Mouse (Mus musculus) limb, embryonic 14.5 days (tissue): Measurements from ENCODE around the gene Cpeb3. TPM values are rescaled to one million over a fixed set of nuclear protein-coding genes. Genes with fewer than 3 reads are reported as not detected.

Experiments
- ATAC-seq: fragments of 200-750 bp; cut with Nextera tagmentation; 2 replicates; pipeline ENCODE4 v1.8.0; 2017; ENCODE audit warnings: low read depth, moderate number of reproducible peaks, moderate TSS enrichment; ENCODE audit not compliant: low FRiP score
- DNase-seq: peaks from one replicate; pipeline ENCODE4 v3.0.0-alpha.2; 2015; ENCODE audit warnings: low spot score
- H3K27ac ChIP-seq: fragments of 300-500 bp; sonication (generic); replicated peaks from 2 replicates; pipeline ENCODE4 v1.5.1; 2014; ENCODE audit warnings: low read depth, mild to moderate bottlenecking, low read length, moderate library complexity, mixed read lengths
- H3K27me3 ChIP-seq: fragments of 300-500 bp; sonication (generic); 2 replicates; pipeline ENCODE4 v1.6.1; 2014; ENCODE audit warnings: low read length, mixed read lengths; ENCODE audit not compliant: control insufficient read depth, insufficient read depth
- H3K36me3 ChIP-seq: fragments of 300-500 bp; sonication (generic); 2 replicates; pipeline ENCODE4 v1.6.1; 2014; ENCODE audit warnings: mild to moderate bottlenecking, low read length, moderate library complexity, mixed read lengths; ENCODE audit not compliant: control insufficient read depth, insufficient read depth
- H3K4me1 ChIP-seq: fragments of 300-500 bp; sonication (generic); 2 replicates; pipeline ENCODE4 v1.6.1; 2014; ENCODE audit warnings: antibody characterized with exemption, low read length, mixed read lengths; ENCODE audit not compliant: control insufficient read depth, insufficient read depth
- H3K4me2 ChIP-seq: fragments of 300-500 bp; sonication (generic); replicated peaks from 2 replicates; pipeline ENCODE4 v1.6.1; 2014; ENCODE audit warnings: low read depth, mild to moderate bottlenecking, low read length, moderate library complexity; ENCODE audit not compliant: severe bottlenecking
- H3K4me3 ChIP-seq: fragments of 300-500 bp; sonication (generic); replicated peaks from 2 replicates; pipeline ENCODE4 v1.5.1; 2014; ENCODE audit warnings: low read length
- H3K9ac ChIP-seq: fragments of 300-500 bp; sonication (generic); 2 replicates; pipeline ENCODE4 v1.6.1; 2014; ENCODE audit warnings: mild to moderate bottlenecking, low read depth, low read length, moderate library complexity; ENCODE audit not compliant: severe bottlenecking
- H3K9me3 ChIP-seq: fragments of 300-500 bp; sonication (generic); 2 replicates; pipeline ENCODE4 v1.6.1; 2016; ENCODE audit warnings: low read length; ENCODE audit not compliant: control insufficient read depth
- POLR2A ChIP-seq: fragments of 200-500 bp; IDR thresholded peaks from 2 replicates; pipeline ENCODE4 v1.8.0; 2012; ENCODE audit warnings: inconsistent platforms, mild to moderate bottlenecking, moderate library complexity, borderline replicate concordance; ENCODE audit not compliant: insufficient read depth, insufficient read length; ENCODE audit errors: extremely low read depth
- WGBS: fragments of 180-500 bp; shearing (Covaris S2); extraction: QIAGEN DNeasy Blood & Tissue Kit; methylation state at CpG from one replicate; pipeline ENCODE4 v1.1.7; 2014; 5-methylcytosine and 5-hydroxymethylcytosine counted together
- polyA plus RNA-seq, 2 experiments: library from polyadenylated mRNA; depleted of rRNA in 1 of 2; stranded (reverse) in 1 of 2; unstranded in 1 of 2; fragments of >200 nt; fragmentation: Nextera tagmentation in 1 of 2; extraction: Ambion mirVana in 1 of 2; gene quantifications; 2 replicates each; pipeline versions ENCODE4 v1.2.1 to v1.2.3; 2012 to 2014

The Cpeb3 gene
- polyA plus RNA-seq, 2 experiments, result 1.4 to 1.6 TPM

DNA sequence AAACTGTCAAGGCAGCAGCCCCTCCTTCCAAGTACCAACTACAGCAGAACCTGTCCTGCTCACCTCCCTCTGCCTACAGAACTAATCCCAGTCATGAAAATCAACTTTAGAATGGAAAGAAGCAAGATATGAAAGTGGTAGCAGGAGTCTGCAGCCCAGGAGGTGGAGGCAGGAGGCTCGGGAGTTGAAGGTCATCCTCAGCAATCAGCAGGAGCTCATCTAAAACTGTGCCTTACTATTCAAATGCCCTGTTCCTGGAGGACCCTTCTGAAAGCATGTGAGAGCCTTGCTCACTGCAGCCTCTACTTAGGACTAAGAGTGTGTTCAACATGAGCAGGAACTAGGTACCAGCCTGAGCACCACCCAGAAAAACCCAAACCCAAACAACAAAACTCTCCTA, 36.3 kb downstream of the Cpeb3 start:
- no peak for TF ChIP-seq POLR2A
- Histone ChIP-seq H3K27me3 (peaks cover 39% of the 10 kb centered on the region), H3K36me3 (no peaks in the 10 kb centered on the region), H3K9me3 (no peaks in the 10 kb centered on the region), H3K4me2 (no peak overlapping the region), H3K9ac (no peak overlapping the region), H3K4me3 (no peak overlapping the region), H3K4me1 (peaks cover 11% of the 10 kb centered on the region; the same call in 1 of the 2 replicates), H3K27ac (no peak overlapping the region)
- ATAC-seq (no peak), DNase-seq (no peak)
- 43% methylated on average over 1 of the region's 1 CpGs for WGBS

DNA sequence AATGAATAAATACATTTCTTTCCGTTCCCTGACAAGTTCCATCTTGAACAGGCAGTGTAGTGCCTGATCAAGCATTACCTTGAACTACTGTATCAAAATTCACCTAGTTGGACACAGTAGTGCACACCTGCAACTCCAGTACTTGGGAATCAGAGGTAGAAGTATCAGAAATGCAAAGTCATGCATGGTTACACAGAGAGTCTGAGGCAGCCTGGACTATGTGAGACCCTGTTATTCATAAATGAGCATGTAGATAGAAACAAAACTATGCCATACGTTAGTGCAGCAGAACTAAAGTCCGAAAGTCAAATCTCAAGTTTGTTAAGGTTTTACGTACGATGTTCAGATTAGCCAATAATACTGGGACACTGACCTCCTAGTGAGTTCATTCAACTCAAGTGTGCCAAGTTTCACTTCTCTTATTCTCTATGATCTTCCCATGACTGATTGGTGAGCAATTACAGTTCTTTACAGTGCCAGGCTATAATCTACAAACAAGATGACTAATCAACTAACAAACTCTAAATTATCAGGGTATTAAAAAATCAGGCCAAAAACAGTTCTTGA, 51.5 kb downstream of the Cpeb3 start:
- Histone ChIP-seq H3K9ac (no peak overlapping the region), H3K27me3 (no peaks in the 10 kb centered on the region), H3K27ac (no peak overlapping the region), H3K36me3 (no peaks in the 10 kb centered on the region), H3K9me3 (no peaks in the 10 kb centered on the region), H3K4me1 (no peaks in the 10 kb centered on the region), H3K4me2 (no peak overlapping the region), H3K4me3 (no peak overlapping the region)
- DNase-seq (no peak), ATAC-seq (no peak)
- no peak for TF ChIP-seq POLR2A
- WGBS, result 90% methylated on average over 5 of the region's 5 CpGs

DNA sequence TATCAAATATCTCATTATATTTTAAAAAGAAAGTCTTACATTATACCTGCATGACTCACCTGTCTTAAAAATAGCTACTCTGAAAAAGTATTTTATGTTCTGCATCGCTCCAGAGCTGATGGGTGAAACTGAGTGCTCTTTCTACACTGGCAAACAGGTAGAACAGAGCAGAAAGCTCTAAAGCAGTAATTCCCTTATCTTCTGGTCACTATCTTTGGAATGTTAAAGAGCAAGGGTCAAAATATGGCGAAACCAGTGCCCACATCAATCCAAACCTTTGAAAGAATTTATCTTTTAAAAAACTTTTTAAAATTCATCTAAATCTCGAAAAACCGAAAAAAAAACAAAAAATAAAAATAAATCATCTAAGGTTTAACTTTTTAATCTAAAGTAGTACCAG, 52.4 kb downstream of the Cpeb3 start:
- H3K4me1 ChIP-seq, result no peaks in the 10 kb centered on the region
- ATAC-seq, result no peak
- no peaks in the 10 kb centered on the region for H3K9me3 ChIP-seq
- DNase-seq, result no peak
- no peak overlapping the region for H3K27ac ChIP-seq
- no peak overlapping the region for H3K4me2 ChIP-seq
- no peaks in the 10 kb centered on the region for H3K36me3 ChIP-seq
- TF ChIP-seq POLR2A, result no peak
- H3K4me3 ChIP-seq, result no peak overlapping the region
- WGBS, result 83% methylated on average over 4 of the region's 4 CpGs
- no peaks in the 10 kb centered on the region for H3K27me3 ChIP-seq
- no peak overlapping the region for H3K9ac ChIP-seq

DNA sequence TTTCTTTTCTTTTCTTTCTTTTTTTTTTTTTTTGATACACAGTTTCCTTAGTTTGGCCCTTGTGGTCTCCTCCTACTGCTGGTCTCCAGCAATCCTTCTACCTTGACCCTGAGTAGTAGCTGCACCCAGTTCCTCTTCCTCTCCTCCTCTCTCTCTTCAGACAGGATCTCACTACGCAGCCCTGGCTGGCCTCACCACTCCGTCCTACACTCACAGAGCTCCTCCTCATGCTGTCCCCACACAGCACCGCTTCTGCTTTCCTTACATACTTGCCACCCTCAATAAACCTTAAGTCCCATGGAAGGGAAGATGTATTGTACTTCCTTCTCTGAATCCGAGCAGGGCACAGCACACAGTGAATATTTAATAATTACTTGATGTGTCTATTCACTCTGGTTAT, 61.3 kb downstream of the Cpeb3 start:
- H3K4me1 ChIP-seq, result no peaks in the 10 kb centered on the region

DNA sequence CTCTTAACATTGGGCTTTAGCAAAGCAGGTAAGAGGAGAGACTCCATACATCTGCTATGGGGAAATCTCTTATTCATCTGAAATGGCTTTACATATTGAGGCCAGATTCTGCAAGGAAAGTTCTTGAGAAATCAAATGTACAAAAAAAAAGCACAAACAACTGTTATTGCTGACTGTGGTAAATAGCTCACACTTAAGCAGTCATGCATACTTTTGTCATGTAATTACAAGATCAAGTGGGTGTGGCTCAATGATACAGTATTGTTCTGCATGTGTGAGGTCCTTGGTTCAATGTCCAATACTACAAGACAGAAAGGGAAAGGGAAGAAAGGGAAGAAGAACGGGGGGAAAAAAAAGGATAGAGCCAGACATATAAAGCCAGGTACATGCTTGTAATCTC, 62.6 kb downstream of the Cpeb3 start:
- no peaks in the 10 kb centered on the region for H3K27me3 ChIP-seq
- no peak for ATAC-seq
- H3K4me3 ChIP-seq, result no peak overlapping the region

More for the DNA sequence above, 61.3 kb downstream of the Cpeb3 start:
- DNase-seq (no peak), ATAC-seq (no peak)
- WGBS, result 72% methylated on average over 4 of the region's 4 CpGs
- H3K27me3 ChIP-seq, result no peaks in the 10 kb centered on the region
- no peak overlapping the region for H3K9ac ChIP-seq
- H3K4me2 ChIP-seq, result no peak overlapping the region
- no peak overlapping the region for H3K4me3 ChIP-seq
- H3K27ac ChIP-seq, result no peak overlapping the region
- H3K36me3 ChIP-seq, result no peaks in the 10 kb centered on the region
- no peak for TF ChIP-seq POLR2A
- H3K9me3 ChIP-seq, result no peaks in the 10 kb centered on the region

DNA sequence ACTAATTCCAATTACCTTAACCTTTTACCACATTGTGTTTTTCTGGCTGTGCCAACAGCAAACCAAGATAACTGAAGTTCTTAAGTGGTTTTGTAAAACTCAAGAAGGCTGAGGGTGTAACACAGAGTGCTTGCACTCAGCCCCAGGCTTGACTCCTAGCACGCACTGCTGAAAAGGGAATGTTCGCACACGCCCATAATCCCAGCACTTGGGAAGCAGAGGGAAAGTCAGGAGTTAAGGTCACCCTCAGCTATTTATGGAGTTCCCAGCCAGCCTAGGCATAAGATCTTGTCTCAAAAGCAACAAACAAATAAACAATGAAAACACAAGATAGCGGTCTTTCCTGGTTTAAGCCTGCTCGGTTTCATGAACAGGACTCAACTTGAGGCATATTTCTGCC, 63.0 kb downstream of the Cpeb3 start:
- no peaks in the 10 kb centered on the region for H3K36me3 ChIP-seq
- no peak for ATAC-seq
- no peaks in the 10 kb centered on the region for H3K4me1 ChIP-seq
- no peak for TF ChIP-seq POLR2A
- no peak for DNase-seq
- no peak overlapping the region for H3K9ac ChIP-seq
- no peak overlapping the region for H3K27ac ChIP-seq
- WGBS, result 93% methylated on average over 5 of the region's 5 CpGs
- H3K4me2 ChIP-seq, result no peak overlapping the region
- H3K27me3 ChIP-seq, result no peaks in the 10 kb centered on the region
- no peaks in the 10 kb centered on the region for H3K9me3 ChIP-seq
- no peak overlapping the region for H3K4me3 ChIP-seq

More for the DNA sequence above, 62.6 kb downstream of the Cpeb3 start:
- H3K9me3 ChIP-seq, result no peaks in the 10 kb centered on the region
- H3K4me1 ChIP-seq, result no peaks in the 10 kb centered on the region
- H3K4me2 ChIP-seq, result no peak overlapping the region
- no peak for TF ChIP-seq POLR2A
- H3K36me3 ChIP-seq, result no peaks in the 10 kb centered on the region
- no peak for DNase-seq
- H3K27ac ChIP-seq, result no peak overlapping the region
- 89% methylated on average over 1 of the region's 1 CpGs for WGBS
- H3K9ac ChIP-seq, result no peak overlapping the region
